Mouse (Mus musculus) urinary bladder, adult 18-20 months (tissue): ENCODE results near the gene Pcdh19.
"Not testable (repeated sequence)": the region's sequence is repeated elsewhere in the genome, so short reads cannot be mapped to it uniquely, and the experiment has no call there.

Experiments used
- DNase-seq, 2 experiments: peaks; one replicate each; pipeline ENCODE4 v3.0.0; 2022; ENCODE audit warnings: low spot score in 2 of 2, mixed read lengths in 2 of 2

Gene Pcdh19

GRCm38 (mm10) chrX:133688840-133689239 lies at the start of gene Pcdh19:
Gene Pcdh19, minus strand, starts transcription at chrX:133688987.
- peak in 1 of 2 experiments; percentile 70 for DNase-seq

- no peak for DNase-seq
Measured at GRCm38 (mm10) chrX:133735871-133736270, 47.1 kb upstream of the Pcdh19 start.

- peak in 1 of 2 experiments; percentile 11 for DNase-seq
Measured at GRCm38 (mm10) chrX:133734984-133735383, 46.2 kb upstream of the Pcdh19 start.

- DNase-seq: no peak
Measured at GRCm38 (mm10) chrX:133721517-133721916, 32.7 kb upstream of the Pcdh19 start.

GRCm38 (mm10) chrX:133710621-133711020 lies 21.8 kb upstream of the Pcdh19 start:
- DNase-seq: no peak

GRCm38 (mm10) chrX:133702902-133703301 lies 14.1 kb upstream of the Pcdh19 start:
- DNase-seq: no peak

GRCm38 (mm10) chrX:133697871-133698270 lies 9.1 kb upstream of the Pcdh19 start:
- not testable (repeated sequence) for DNase-seq

- no peak for DNase-seq
Measured at GRCm38 (mm10) chrX:133696461-133696860, 7.7 kb upstream of the Pcdh19 start.

GRCm38 (mm10) chrX:133693037-133693760 lies 4.4 kb upstream of the Pcdh19 start:
- no peak for DNase-seq

GRCm38 (mm10) chrX:133692392-133692790 lies 3.6 kb upstream of the Pcdh19 start:
- no peak for DNase-seq

- no peak for DNase-seq
Measured at GRCm38 (mm10) chrX:133691581-133692391, 3.0 kb upstream of the Pcdh19 start.

- no peak for DNase-seq
Measured at GRCm38 (mm10) chrX:133690822-133691221, 2.0 kb upstream of the Pcdh19 start.

GRCm38 (mm10) chrX:133689576-133690250 lies 926 bp upstream of the Pcdh19 start:
- no peak for DNase-seq

- DNase-seq: no peak
Measured at GRCm38 (mm10) chrX:133688156-133688555, 631 bp downstream of the Pcdh19 start.

- no peak for DNase-seq
Measured at GRCm38 (mm10) chrX:133687666-133688151, 1.1 kb downstream of the Pcdh19 start.

- no peak for DNase-seq
Measured at GRCm38 (mm10) chrX:133686533-133687311, 2.1 kb downstream of the Pcdh19 start.

GRCm38 (mm10) chrX:133685572-133685971 lies 3.2 kb downstream of the Pcdh19 start:
- DNase-seq: no peak

- no peak for DNase-seq
Measured at GRCm38 (mm10) chrX:133683961-133684360, 4.8 kb downstream of the Pcdh19 start.

GRCm38 (mm10) chrX:133675121-133675520 lies 13.7 kb downstream of the Pcdh19 start:
- no peak for DNase-seq

GRCm38 (mm10) chrX:133673796-133674195 lies 15.0 kb downstream of the Pcdh19 start:
- no peak for DNase-seq

- no peak for DNase-seq
Measured at GRCm38 (mm10) chrX:133660111-133660510, 28.7 kb downstream of the Pcdh19 start.
